Mouse (Mus musculus) frontal cortex, postnatal 36 days (tissue): ENCODE results near the gene Tas1r3.

Experiments used
- DNase-seq, 2 experiments: peaks; one replicate each; pipeline ENCODE4 v3.0.0; 2022; ENCODE audit warnings: low spot score in 2 of 2

Tas1r3 gene

DNA sequence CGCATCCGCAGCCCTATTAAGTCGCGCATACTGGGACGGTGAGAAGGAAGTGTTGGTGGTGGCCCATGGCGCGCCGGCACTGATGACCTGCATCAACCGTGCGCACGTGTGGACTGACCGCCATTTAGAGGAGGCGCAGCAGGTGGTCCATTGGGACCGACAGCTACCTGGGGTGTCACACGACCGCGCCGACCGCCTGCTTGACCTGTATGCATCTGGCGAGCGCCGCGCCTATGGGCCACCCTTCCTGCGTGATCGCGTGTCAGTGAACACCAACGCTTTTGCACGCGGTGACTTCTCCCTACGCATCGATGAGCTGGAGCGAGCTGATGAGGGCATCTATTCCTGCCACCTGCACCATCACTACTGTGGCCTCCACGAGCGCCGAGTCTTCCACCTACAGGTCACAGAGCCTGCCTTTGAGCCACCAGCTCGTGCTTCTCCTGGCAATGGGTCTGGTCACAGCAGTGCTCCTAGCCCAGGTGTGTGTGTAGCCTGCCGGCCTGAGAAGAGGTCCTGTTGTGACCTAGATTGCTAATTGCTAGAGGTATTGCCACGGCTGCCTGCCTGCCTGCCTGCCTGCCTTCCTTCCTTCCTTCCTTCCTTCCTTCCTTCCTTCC lies 21.4 kb downstream of the Tas1r3 start:
- DNase-seq = no peak

DNA sequence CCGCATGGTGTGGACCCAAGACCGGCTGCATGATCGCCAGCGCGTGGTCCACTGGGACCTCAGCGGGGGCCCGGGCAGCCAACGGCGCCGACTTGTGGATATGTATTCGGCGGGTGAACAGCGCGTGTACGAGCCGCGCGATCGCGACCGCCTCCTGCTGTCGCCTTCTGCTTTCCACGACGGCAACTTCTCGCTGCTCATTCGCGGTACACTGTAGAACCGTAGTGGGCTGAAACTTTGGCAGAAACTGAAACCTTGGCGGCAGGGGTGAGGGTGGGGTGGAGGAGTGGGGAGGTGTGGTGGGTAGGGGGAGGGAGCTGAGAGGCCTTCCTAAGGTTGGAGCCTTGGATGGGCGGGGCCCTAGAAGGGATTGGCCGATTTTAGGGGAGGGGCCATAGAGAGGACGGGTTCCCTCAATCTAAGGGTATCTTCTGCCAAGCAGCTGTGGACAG lies 22.1 kb downstream of the Tas1r3 start:
- DNase-seq = peak in 1 of 2 experiments; percentile 33

DNA sequence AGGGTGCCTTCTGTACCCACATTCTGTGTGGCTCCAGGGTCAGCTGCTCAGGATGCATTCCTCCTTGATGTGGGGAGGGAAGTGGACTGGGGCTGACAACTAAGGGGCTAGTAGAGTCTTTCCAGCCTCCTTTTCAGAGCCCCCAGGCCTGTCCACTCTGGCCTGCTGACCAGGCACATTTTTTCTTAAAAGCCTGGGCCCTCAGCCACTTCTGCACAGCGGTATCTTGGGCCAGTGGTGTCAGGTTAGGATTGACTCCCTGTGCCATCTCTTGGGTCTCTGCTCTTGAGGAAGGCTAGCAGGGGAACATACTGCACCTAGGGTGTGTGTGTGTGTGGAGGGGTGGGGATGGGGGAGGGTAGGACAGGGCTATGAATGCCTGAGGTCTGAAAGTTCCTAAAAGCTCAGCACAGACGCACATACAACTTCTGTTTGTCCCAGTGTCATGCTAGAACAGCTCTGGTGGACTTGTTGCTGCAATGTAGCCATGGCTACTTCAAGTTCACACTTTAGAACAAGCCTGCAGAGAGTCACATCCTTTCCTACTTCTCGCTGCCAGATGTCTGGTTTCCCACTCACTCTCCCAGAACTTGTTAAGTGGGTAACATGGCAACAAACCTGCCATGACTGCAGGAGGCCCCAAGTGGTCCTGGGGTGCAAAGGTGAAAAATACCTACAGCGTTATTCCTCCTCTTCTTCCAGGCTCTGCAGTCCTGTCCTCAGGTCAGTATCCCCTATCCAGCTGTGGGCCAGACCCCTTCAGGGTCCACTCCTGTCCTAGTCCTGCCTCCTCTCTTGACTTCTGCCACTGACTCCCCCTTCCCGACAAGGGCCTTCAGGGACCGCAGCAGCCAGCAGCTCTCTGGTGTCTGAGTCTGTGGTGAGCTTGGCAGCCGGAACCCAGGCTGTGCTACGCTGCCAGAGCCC lies 22.8 kb downstream of the Tas1r3 start:
- no peak for DNase-seq

DNA sequence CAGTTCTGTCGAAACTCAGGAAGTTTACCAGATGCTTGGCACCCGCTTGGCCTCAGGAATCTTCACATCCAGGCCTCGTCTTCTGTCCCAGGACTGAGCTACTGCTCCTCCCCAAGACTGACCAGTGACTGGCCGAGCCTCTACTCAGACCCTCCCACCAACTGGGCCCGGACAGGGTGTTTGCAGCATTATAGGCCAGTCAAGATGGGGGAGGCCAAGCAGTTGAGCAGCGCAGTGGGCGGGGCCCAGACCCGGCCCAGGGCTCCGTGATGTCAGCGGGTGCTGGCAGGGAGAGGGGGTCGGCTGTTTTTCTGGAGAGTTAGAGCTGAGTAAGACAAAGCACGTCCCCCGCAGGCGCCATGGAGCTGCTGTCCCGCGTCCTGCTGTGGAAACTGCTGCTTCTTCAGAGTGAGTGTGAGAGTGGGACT lies 23.7 kb downstream of the Tas1r3 start, which contains the start of gene Mxra8:
Gene Mxra8 (plus strand): TSS at position 198 of the 428 bp plus-strand sequence.
- DNase-seq = no peak

DNA sequence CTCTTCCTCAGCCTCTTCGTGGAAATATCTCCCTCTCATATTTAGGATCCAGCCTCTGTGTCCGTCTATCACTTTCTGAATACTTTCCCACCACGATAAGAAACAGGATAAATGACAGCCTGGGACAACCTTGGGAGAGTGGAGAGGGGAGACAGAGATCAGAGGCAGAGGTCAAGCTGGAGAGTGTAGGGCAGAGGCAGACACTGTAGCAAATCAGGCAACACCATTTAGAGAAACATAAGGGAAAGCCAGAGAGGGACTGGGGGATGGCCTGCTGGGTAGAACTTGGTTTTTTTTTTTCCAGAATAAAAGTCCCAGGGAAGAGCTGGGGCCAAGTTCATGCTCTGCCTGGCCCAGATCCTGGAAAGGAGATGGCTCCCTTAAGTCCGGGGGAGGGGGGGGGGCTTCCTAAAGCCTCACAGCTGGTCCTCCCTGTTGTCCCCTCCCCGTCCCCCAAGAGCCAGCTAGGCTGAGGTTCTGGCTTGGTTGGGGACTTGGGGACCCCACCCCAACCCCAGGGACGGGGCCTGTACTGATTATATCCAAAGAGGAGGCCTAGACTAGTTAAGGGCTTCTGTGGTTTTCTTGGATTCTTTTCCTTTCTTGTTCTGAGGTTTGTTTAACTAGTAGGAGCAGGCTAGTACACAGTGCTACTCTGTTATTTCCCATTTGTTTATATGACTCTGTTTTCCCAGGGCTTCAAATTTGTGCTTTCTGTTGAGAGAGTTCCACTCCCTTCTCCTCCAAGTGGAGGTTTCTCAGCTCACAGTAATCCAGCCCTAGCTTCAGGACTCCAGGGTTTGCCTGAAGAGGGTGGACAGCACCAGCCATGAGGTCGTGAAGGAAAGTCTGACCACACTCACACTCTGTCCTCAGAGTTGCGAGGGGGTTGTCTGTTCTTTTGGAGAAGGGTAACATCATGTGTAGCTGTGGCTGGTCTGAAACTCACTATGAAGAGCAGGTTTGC lies 24.7 kb downstream of the Tas1r3 start:
- no peak for DNase-seq

DNA sequence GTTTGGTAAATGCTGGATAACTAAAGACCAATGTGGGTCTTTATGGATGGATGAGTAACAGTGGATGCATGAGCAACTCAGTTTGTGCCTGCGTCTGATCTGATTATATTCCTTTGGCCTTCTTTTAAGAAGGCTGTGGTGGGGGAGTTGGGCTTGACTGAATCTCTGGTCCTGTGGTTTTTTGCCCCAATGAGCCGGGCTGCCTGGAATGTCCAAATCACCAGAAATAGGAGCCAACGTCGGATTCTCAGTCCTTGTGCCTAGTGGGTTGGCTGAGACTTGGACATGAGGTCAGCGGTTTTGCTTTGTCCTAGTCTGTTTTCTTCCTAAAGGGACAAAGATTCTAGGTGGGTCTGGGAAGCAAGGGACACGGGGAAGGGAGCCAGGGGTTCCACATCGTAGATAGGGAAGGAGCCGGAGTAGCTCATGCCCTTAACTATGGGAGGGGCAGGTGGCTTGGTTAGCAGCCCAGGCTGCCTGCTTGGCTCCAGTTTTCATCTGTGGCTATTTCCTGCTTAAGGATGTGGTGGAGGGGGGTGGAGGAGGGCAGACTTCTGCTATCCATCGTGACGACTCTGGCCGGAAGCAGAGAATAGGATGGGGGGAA lies 25.7 kb downstream of the Tas1r3 start:
- DNase-seq = no peak

DNA sequence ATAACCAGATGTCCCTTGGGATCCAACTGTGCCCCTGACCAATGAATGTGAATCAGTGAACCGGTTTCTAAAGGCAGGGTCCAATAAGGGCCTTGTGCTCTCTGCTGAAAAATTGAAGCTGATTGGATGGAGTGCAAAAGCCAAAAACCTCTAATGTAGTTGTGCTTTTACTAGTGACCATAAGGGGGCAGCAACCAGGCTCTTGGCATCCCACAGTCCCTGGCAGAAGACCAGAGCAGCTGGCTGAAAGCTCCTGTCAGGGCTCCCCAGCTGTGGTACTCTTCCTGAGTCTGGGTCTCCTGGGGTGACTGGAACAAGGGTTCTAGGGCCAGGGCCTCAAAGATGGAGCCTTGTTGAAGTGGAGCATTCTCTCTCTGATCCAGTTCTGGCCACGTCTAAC lies 29.3 kb downstream of the Tas1r3 start:
- peak; percentile 73 to 81 for DNase-seq

DNA sequence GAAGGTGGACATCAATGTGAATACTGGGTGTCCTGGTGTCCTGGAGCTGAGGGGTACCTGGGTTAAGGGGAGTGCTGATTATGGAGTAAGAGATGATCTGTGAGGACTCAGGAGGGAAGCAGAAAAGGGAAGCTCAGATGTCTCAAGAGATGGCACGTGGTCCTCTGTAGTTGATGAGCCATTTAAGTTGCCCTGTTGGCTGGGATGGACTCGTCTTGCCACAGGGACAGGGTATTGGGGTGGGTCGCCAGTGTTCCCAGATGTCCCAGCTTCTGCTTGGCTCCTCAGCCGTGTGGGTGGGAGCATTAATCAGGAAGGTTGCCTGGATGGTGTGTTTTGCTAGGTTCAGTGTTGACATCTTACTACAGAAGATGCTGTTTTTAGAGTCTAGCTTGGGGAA lies 29.9 kb downstream of the Tas1r3 start:
- DNase-seq = no peak

DNA sequence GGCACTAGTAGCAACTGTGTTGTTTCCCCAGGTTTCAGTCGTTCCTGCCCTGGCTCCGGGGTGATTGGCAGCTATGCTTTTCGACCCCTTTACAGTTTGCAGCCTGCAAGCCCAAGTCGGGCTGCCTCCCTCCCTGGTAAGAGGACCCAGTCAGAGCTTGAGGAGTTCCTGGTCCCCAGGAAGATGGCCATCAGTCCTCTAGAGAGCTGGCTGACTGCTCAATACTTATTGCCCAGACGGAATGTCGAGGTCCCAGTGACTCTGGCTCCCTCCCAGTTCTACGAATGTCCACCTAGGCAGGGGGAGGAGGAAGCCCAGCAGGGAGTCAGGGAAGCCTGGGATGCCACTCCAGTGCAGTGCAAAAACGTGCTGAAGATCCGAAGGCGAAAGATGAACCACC lies 30.8 kb downstream of the Tas1r3 start:
- no peak for DNase-seq

DNA sequence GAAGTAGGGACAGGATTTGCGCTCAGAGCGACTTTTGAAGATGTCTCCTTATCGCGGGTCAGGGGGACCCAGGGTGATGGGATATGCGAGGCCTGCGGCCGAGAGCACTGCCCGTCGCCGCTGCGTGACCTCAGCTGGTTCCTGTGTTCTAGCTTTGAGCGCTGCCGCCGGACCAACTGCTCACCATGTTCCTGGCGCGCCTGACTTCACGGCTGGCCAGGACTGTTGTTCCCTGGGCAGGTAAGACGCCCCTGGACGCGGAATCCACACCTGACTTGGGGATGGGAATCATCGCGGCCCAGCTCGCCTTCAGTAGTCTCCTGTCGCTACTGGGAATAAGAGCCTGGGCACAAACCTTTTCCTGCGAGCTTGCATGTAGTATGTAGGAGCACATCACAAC lies 31.3 kb downstream of the Tas1r3 start:
- peak in 1 of 2 experiments; percentile 10 for DNase-seq

DNA sequence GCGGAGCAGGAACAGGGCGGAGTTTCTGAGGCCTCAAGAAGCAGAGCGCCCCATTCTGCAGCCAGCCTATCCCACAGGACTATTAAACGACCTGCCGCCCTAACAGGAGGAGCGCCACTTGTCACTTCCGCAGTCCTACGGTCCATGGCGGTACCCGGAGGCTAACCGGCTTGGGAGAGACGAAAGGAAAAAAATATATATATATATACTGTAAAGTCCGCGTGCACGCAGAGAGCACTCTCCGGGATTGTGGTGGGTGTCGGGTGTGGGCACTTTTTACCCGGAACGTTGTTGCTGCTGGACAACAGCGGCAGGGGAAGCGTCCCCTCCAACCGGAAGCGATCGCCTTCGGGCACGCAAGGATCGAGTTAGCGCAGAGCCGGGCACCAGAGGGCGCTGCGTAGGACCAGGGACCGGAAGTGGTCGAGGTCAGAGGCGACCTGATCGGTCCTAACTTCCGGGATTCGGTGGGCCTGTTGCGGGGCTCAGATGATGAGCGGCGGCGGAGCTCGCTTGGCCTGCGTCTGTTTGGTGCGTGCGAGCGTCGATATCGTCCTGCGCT lies 31.9 kb downstream of the Tas1r3 start, which contains the start of gene Aurkaip1:
Gene Aurkaip1 (plus strand): TSS at position 68 of the 562 bp plus-strand sequence.
- DNase-seq = peak; percentile 93 to 95

DNA sequence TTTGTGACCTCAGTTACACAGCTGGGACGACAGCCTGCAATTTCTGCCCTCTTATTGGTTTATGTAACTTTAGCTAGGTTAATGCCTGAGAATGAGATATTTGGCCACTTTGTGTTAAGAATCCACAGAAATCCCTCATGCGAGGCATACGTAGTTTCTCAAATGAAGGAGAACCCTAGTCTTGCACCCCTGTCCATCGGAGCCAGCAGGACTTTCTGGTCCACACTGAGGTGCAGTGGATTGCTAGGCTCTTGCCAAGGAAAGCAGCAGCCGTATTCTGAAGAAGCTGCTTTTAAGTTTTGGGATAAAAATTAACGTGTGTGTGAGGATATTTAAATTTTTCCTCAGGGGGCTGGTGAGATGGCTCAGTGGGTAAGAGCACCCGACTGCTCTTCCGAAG lies 32.6 kb downstream of the Tas1r3 start:
- no peak for DNase-seq

DNA sequence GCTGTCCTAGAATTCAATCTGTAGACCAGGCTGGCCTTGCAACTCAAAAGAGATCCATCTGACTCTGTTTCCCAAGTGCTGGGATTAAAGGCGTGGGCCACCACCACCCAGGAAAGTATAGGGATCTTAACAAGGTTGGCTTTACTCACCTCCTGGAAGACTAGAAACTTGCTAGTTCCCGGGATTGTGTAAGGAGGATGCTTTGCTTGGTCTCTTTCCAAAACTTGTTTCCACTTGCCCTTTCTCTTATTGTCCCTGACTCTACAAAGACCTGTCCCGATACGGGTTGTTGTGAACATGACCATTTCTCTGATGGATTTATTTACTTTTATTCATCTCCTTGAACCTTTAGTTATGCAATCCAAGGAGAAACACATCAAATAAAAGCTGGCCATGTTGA lies 33.3 kb downstream of the Tas1r3 start:
- DNase-seq = no peak

DNA sequence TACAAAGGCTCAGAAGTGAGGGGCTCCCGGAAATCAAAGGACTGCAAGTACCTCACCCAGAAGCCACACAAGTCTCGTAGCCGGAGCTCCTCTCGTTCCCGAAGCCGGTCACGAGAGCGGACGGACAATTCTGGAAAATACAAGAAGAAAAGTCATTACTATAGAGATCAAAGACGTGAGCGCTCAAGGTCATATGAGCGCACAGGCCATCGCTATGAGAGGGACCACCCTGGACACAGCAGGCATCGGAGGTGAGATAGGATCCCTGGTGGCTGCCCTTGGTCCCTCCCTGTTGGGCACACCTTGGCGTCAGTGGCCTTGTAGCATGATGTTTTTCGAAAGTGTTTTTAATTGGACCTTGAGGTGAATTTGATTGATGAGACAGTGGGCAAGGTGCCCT lies 39.7 kb downstream of the Tas1r3 start:
- DNase-seq = no peak

DNA sequence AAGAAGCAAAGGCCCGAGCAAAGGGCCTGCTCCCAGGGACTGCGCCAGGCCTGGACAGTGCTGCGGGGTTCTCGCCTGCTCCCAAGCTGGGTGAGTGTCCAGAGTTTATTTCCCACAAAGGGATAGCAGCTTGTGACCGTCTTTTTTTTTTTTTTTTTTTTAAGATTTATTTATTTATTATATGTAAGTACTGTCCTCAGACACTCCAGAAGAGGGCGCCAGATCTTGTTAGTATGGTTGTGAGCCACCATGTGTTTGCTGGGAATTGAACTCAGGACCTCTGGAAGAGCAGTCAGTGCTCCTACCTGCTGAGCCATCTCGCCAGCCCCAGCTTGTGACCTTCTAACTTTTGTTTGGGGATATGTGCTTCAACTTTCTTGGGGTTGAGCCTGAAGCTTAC lies 42.1 kb downstream of the Tas1r3 start:
- DNase-seq = no peak

DNA sequence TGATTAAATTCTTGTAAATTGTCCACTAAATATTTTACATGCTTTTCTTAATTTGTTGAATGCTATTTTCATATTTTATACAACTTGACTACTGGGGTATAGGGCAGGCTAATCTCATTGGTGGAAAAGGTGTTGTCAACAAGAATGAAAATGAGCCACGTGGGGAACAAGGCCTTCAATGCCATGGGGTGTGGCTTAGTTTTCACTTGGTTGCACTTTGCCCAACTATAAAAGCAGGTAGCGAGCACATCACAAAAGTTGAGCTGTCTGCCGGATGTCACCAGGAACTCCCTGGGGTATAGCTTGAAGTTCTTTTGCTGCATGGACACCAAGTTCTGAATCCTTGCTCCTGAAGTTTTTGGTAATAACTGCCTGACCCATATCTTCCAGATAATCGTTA lies 45.6 kb downstream of the Tas1r3 start:
- DNase-seq = no peak

DNA sequence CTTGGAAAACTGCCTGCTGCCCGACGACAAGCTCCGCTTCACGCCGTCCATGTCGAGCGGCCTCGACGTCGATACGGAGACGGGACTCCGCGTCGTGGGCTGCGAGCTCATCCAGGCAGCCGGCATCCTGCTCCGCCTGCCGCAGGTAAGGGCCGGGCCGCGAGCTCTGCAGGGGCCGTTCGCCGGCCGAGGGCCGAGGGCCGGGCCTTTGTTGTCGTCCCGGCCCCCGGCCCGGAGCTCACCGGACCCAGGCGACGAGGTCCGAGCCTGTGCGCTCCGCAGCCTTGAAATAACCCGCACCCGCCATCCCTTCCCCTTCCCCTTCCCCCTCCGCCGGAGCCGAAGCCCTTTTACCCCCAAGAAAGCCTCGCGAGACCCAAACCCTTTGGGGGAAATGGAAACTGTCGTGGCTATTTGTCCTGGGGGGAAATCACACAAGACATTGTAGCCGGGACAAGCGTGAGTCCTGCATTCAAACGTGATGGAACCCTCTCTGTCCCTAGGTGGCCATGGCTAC lies 50.4 kb downstream of the Tas1r3 start:
- no peak for DNase-seq

DNA sequence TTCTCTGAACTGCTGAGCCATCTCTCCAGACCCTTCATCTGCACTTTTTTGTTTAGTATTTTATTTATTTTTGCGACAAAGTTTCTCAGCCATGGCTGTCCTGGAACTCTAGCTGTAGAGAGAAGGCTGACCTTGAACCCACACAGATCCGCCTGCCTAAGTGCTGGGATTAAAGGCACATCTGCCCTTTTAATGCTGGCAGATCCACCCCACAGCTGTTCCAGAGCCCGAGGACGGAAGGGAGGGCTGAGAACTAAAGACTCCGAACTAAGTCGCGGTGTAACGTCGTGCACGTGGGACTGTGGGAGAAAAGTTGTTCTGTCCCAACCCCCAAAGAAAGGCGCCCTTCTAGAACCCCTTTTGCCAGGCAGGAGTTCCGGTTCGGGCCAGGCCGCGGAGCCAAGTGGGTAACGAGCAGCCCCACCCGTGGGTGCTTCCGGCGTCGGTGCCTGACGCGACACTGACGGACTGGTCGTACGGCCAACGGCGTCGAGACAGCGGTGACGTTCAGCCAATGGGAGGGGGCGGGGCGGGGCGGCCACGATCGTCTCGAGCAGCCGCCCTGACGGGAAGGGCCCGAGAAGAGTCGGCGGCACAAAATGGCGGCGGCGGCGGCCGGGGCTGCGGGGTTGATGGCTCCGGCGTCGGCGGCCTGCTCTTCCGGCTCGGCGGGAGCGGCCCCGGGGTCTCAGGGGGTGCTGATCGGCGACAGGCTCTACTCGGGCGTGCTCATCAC lies 51.1 kb downstream of the Tas1r3 start, which contains the start of gene Ccnl2:
Gene Ccnl2 (plus strand): TSS at position 561 of the 736 bp plus-strand sequence.
- peak; percentile 90 to 93 for DNase-seq
